Mouse (Mus musculus): Measurements from ENCODE around the gene Pik3c2g.

- TF ChIP-seq CTCF (IDR thresholded peaks at IDR 0.05): no peak
- no peak for TF ChIP-seq EP300 (IDR thresholded peaks at IDR 0.05)
Observed at GRCm38 (mm10) chr6:139865059-139865673, 278.1 kb downstream of the Pik3c2g start.

Measured in lung, postnatal 0 days (tissue).